ENCODE assay signal across 7 mouse cellular contexts in the genomic region with DNA sequence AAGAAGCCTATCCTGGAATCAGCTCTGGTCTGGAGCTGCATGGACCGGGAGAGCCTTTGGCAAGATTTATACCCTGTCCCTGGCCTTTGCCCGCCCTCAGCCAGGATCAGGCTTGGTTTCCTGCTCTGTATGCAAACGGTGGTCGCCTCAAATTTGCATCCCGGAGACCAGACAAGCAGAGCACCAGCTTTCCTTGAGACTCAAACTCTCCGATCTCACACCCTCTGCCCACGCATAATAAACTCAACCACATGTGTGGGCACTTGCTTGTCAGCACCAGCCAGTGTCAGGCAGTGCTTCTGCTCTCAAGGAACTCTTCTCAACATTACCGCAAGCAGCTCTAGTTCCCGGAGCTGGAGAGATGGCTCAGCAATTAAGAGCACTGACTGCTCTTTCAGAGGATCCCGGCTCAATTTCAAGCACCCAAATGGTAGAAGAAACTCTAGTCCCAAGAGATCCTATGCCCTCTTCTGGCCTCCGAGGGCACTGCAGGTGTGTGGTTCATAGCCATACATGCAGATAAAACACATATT. TPM values are rescaled to one million over a fixed set of nuclear protein-coding genes. Genes with fewer than 3 reads are reported as not detected.
DNase-seq lines count a peak whose midpoint lies in the region; ATAC-seq lines count a peak whose summit lies in the region.

No protein-coding gene starts in this region.

- H3K4me1 ChIP-seq in hindbrain, embryonic 11.5 days (replicated peaks; ENCODE audit: control insufficient read depth, insufficient read depth, low read length), result peaks cover under 1% of the 10 kb centered on the region; the same call in 1 of the 2 replicates
- H3K4me1 ChIP-seq in megakaryocyte, embryonic 14.5 days, result peaks cover 56% of the 10 kb centered on the region

- H3K36me3 ChIP-seq in hindbrain, embryonic 11.5 days (ENCODE audit: control insufficient read depth, insufficient read depth, low read length), result peaks cover 2% of the 10 kb centered on the region; the same call in 1 of the 2 replicates
- H3K36me3 ChIP-seq in megakaryocyte, embryonic 14.5 days (replicated peaks; ENCODE audit: low read length), result peaks cover 25% of the 10 kb centered on the region

- intact Hi-C loops in left cerebral cortex, postnatal 14 days (cut with DNase I), result no loop called here

- no peaks in the 10 kb centered on the region for H3K9me3 ChIP-seq in hindbrain, embryonic 11.5 days (ENCODE audit: control insufficient read depth, low read length)
- no peaks in the 10 kb centered on the region for H3K9me3 ChIP-seq in megakaryocyte, embryonic 14.5 days

- H3K27ac ChIP-seq in hindbrain, embryonic 11.5 days (ENCODE audit: low read depth, low read length), result peak overlapping the region; percentile 48

- no peaks in the 10 kb centered on the region for H3K27me3 ChIP-seq in hindbrain, embryonic 11.5 days (ENCODE audit: control insufficient read depth, insufficient read depth, low read length)
- H3K27me3 ChIP-seq in megakaryocyte, embryonic 14.5 days (replicated peaks), result no peaks in the 10 kb centered on the region

- peak overlapping the region; percentile 67 for H3K4me2 ChIP-seq in hindbrain, embryonic 11.5 days (replicated peaks; ENCODE audit: low read depth, low read length)

- peak; percentile 90 for DNase-seq in R1 (ENCODE audit: low read depth, low spot score)
- peak; percentile 88 for DNase-seq in cerebellum, adult 9-10 months
- peak; percentile 78 for DNase-seq in hindbrain, embryonic 11.5 days (ENCODE audit: low spot score)
- peak; percentile 69 to 77 for DNase-seq in left cerebral cortex, postnatal 14 days (ENCODE audit: low spot score in 2 of 2)
- DNase-seq in right cerebral cortex, postnatal 25 days, result peak; percentile 35

- peak; percentile 67 for ATAC-seq in frontal cortex, adult (ENCODE audit: low TSS enrichment)
- no peak; the same call in 1 of the 2 replicates for ATAC-seq in hindbrain, embryonic 11.5 days (ENCODE audit: low FRiP score)

- peak overlapping the region; percentile 32 for H3K4me3 ChIP-seq in hindbrain, embryonic 11.5 days (ENCODE audit: low read depth, low read length)
- H3K4me3 ChIP-seq in megakaryocyte, embryonic 14.5 days (replicated peaks), result peak overlapping the region; percentile 95

- peak overlapping the region; percentile 29; the same call in 1 of the 2 replicates for H3K9ac ChIP-seq in hindbrain, embryonic 11.5 days (ENCODE audit: low read depth, low read length)

- 7% methylated on average over 11 of the region's 11 CpGs for WGBS in hindbrain, embryonic 11.5 days

RNA-seq across cellular contexts. Expression of a gene that starts 6.7 kb away (rescaled TPM):
- 36.3 and 42.0 TPM in 2 replicates for polyA plus RNA-seq in hindbrain, embryonic 11.5 days (2014; fragmentation: Nextera tagmentation; extraction: Ambion mirVana)
- total RNA-seq in left cerebral cortex, postnatal 14 days (2021), result 10 to 100 TPM; 17.7 to 25.5 TPM
- 33.8 and 117 TPM in 2 replicates for polyA plus RNA-seq in megakaryocyte, embryonic 14.5 days (2012; ENCODE audit: insufficient read depth, low replicate concordance)

RNA-seq across cellular contexts. Expression of a gene that starts 11.2 kb away (rescaled TPM):
- polyA plus RNA-seq in hindbrain, embryonic 11.5 days (2014; fragmentation: Nextera tagmentation; extraction: Ambion mirVana), result 0.11 and 0.13 TPM in 2 replicates
- 1 to 10 TPM in 1 of 2 experiments, under 1 TPM in 1; 0.64 to 1.1 TPM for total RNA-seq in left cerebral cortex, postnatal 14 days (2021)
- polyA plus RNA-seq in megakaryocyte, embryonic 14.5 days (2012; ENCODE audit: insufficient read depth, low replicate concordance), result not detected in 2 replicates

RNA-seq across cellular contexts. Expression of a gene that starts 23.0 kb away (rescaled TPM):
- 1.3 and 1.4 TPM in 2 replicates for polyA plus RNA-seq in hindbrain, embryonic 11.5 days (2014; fragmentation: Nextera tagmentation; extraction: Ambion mirVana)
- total RNA-seq in left cerebral cortex, postnatal 14 days (2021), result 1 to 10 TPM; 3.4 to 4.3 TPM
- polyA plus RNA-seq in megakaryocyte, embryonic 14.5 days (2012; ENCODE audit: insufficient read depth, low replicate concordance), result 6.3 and 57.9 TPM in 2 replicates

RNA-seq across cellular contexts. Expression of a gene that starts 36.1 kb away (rescaled TPM):
- 1.1 TPM in 2 replicates for polyA plus RNA-seq in hindbrain, embryonic 11.5 days (2014; fragmentation: Nextera tagmentation; extraction: Ambion mirVana)
- total RNA-seq in left cerebral cortex, postnatal 14 days (2021), result 1 to 10 TPM in 1 of 2 experiments, under 1 TPM in 1; 0.75 to 1.9 TPM
- 0.59 TPM in 1 of 2 replicates, not detected in the other for polyA plus RNA-seq in megakaryocyte, embryonic 14.5 days (2012; ENCODE audit: insufficient read depth, low replicate concordance)

Comparison
In these comparisons a context has a peak if more than half of its experiments do, and no peak if none do; other contexts are left out.
1. DNase-seq: peak in every context shown above with its lines; median percentile 90 in R1; 88 in cerebellum, adult 9-10 months; 78 in hindbrain, embryonic 11.5 days; 73 in left cerebral cortex, postnatal 14 days; 35 in right cerebral cortex, postnatal 25 days.